Mouse (Mus musculus) adrenal gland, adult 18-20 months (tissue): ENCODE results near the gene Qrfpr. TPM values are rescaled to one million over a fixed set of nuclear protein-coding genes. Genes with fewer than 3 reads are reported as not detected.

Experiments used
- DNase-seq, 2 experiments: peaks; one replicate each; pipeline ENCODE4 v3.0.0; 2021 to 2022; ENCODE audit warnings: low spot score in 2 of 2
- long read RNA-seq, 2 experiments: library from polyadenylated mRNA; stranded (forward); transcript quantifications; one replicate each; pipeline ENCODE4 v2.0.0; 2021
- total RNA-seq, 2 experiments: library from RNA; stranded (reverse); gene quantifications; 1 replicate in 1 of 2; 2 replicates in 1 of 2; pipeline ENCODE4 v1.2.3; 2021

Qrfpr gene
- not detected for total RNA-seq
- long read RNA-seq, experiment 1 = 0 reads
- long read RNA-seq, experiment 2 = 0 reads

- no peak for DNase-seq
Measured at GRCm38 (mm10) chr3:36221743-36222682, at the start of gene Qrfpr. Gene Qrfpr, minus strand, starts transcription at chr3:36222313.

GRCm38 (mm10) chr3:36263873-36264272, 41.8 kb upstream of the Qrfpr start:
- DNase-seq = no peak

- DNase-seq = no peak
Measured at GRCm38 (mm10) chr3:36263265-36263664, 41.2 kb upstream of the Qrfpr start.

- no peak for DNase-seq
Measured at GRCm38 (mm10) chr3:36250585-36250984, 28.5 kb upstream of the Qrfpr start.

GRCm38 (mm10) chr3:36248446-36248845, 26.3 kb upstream of the Qrfpr start:
- DNase-seq = no peak

- DNase-seq = no peak
Measured at GRCm38 (mm10) chr3:36229941-36230340, 7.8 kb upstream of the Qrfpr start.

- no peak for DNase-seq
Measured at GRCm38 (mm10) chr3:36227246-36227645, 5.1 kb upstream of the Qrfpr start.

- DNase-seq = no peak
Measured at GRCm38 (mm10) chr3:36223361-36223760, 1.2 kb upstream of the Qrfpr start.

- DNase-seq = no peak
Measured at GRCm38 (mm10) chr3:36212758-36213157, 9.4 kb downstream of the Qrfpr start.

GRCm38 (mm10) chr3:36210939-36211338, 11.2 kb downstream of the Qrfpr start:
- no peak for DNase-seq

GRCm38 (mm10) chr3:36209776-36210555, 12.1 kb downstream of the Qrfpr start:
- peak in 1 of 2 experiments; percentile 25 for DNase-seq

- DNase-seq = no peak
Measured at GRCm38 (mm10) chr3:36207520-36208264, 14.4 kb downstream of the Qrfpr start.

GRCm38 (mm10) chr3:36202932-36203331, 19.2 kb downstream of the Qrfpr start:
- DNase-seq = no peak

- no peak for DNase-seq
Measured at GRCm38 (mm10) chr3:36201098-36201497, 21.0 kb downstream of the Qrfpr start.

GRCm38 (mm10) chr3:36189243-36189642, 32.9 kb downstream of the Qrfpr start:
- peak in 1 of 2 experiments; percentile 15 for DNase-seq

GRCm38 (mm10) chr3:36186510-36186909, 35.6 kb downstream of the Qrfpr start:
- DNase-seq = no peak

- peak; percentile 35 to 47 for DNase-seq
Measured at GRCm38 (mm10) chr3:36181519-36181918, 40.6 kb downstream of the Qrfpr start.

- no peak for DNase-seq
Measured at GRCm38 (mm10) chr3:36173761-36174160, 48.4 kb downstream of the Qrfpr start.

- DNase-seq = no peak
Measured at GRCm38 (mm10) chr3:36171348-36171747, 50.8 kb downstream of the Qrfpr start.

- no peak for DNase-seq
Measured at GRCm38 (mm10) chr3:36170670-36171210, 51.4 kb downstream of the Qrfpr start.

- DNase-seq = no peak
Measured at GRCm38 (mm10) chr3:36155268-36155667, 66.8 kb downstream of the Qrfpr start.
